Mouse (Mus musculus) thymus, postnatal 36 days (tissue): ENCODE data around the gene Ift122.
A peak's percentile ranks its signal among the peaks of the same experiment; 100 is the strongest.
"Not testable (repeated sequence)": the region's sequence is repeated elsewhere in the genome, so short reads cannot be mapped to it uniquely, and the experiment has no call there.

Source experiments
- DNase-seq, 2 experiments: peaks; one replicate each; pipeline ENCODE4 v3.0.0; 2022; ENCODE audit warnings: mixed read lengths in 2 of 2

Gene Ift122

DNA sequence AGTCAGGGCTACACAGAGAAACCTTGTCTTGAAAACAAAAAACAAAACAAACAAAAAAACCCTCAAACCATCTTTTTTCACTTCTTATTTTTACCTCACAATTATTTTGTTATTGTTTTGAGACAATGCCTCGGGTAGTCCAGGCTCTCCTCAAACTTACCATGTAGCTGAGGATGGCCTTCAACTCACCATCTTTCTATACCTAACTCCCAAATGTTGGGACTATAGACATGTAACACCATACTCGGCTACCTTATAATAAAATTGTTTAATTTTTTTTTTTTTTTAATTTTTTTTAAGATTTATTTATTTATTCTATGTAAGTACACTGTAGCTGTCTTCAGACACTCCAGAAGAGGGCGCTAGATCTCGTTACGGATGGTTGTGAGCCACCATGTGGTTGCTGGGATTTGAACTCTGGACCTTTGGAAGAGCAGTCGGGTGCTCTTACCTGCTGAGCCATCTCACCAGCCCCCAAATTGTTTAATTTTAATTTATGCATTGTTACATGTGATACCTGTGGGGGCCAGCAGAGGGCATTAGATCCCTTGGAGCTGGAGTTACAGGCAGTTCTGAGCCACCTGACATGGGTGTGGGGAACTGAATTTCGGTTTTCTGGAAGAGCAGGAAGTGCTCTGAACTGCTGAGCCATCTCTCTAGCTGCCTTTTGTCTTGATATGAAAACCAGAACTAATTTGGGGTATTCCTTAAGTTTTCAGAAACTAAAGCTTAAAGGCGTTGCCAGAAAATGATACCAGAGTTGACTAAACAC lies 6.4 kb upstream of the Ift122 start:
- peak; percentile 64 to 69 for DNase-seq

GRCm38 (mm10) chr6:115848598-115849304 lies 4.5 kb upstream of the Ift122 start:
- no peak for DNase-seq

GRCm38 (mm10) chr6:115852446-115853090 lies 702 bp upstream of the Ift122 start:
- no peak for DNase-seq

- DNase-seq, result no peak
Measured at GRCm38 (mm10) chr6:115853985-115854384, 715 bp downstream of the Ift122 start.

DNA sequence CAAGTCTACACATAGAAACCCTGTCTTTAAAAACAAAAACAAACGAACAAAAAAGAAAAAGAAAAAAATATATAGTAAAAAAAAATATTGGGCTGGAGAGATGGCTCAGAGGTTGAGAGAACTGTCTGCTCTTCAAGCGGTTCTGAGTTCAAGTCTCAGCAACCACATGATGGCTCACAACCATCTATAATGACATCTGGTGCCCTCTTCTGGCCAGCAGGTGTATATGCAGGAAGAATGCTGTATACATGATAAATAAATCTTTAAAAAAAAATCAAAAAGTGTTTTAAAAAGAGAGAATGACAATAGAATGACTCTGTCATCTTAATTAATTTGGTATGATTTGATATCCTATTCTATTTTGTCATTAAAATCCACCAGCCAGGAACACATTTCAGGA lies 1.2 kb downstream of the Ift122 start:
- DNase-seq, result no peak

DNA sequence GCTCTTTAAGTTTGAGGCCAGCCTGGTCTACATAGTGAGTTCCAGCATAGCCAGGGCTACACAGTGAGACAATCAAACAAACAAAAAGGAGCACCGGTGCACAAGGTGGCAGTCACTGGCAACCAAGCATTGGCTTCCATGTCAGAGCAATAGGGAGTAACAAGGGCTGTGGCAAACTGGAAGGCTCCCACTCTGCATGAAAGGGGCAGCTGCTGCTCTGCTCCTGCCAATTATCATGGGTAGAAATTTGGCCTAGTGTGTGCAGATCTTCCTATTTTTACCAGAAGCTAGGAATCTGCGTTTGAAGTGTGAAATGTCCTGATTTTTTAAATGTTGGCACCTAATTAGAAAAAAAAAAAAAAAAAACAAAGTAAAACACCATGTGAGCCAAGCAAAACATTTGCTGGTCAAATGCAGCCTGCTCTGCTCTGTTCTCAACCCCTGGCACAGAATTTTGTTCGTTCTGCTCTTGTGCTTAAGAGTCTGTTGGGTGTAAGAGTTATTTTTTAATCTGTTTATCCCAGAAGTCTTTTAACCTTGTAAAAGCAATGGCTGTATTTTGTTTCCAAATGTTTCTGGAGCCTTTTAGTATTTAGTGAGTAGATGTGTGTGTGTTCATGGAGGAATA lies 2.6 kb downstream of the Ift122 start:
- DNase-seq, result no peak

DNA sequence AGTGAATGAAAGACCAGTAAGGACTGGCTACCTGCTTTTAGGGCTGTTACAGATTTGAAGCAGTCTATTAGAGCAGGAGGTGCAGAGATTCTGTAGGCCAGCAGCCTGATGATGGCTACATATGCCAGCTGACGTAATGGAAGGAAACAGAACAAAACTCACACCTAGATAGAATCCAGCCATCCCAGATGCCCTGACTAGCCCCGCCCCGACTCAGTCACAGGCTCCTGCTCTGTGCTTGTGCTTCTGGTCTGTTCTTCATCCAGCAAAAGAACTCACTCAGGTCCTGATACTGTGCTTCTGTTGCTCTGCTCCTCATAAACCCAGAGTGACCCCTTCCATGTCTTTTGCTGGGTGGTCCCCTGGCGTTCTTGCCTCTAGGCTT lies 3.1 kb downstream of the Ift122 start:
- no peak for DNase-seq

- no peak for DNase-seq
Measured at GRCm38 (mm10) chr6:115859258-115859657, 6.0 kb downstream of the Ift122 start.

DNA sequence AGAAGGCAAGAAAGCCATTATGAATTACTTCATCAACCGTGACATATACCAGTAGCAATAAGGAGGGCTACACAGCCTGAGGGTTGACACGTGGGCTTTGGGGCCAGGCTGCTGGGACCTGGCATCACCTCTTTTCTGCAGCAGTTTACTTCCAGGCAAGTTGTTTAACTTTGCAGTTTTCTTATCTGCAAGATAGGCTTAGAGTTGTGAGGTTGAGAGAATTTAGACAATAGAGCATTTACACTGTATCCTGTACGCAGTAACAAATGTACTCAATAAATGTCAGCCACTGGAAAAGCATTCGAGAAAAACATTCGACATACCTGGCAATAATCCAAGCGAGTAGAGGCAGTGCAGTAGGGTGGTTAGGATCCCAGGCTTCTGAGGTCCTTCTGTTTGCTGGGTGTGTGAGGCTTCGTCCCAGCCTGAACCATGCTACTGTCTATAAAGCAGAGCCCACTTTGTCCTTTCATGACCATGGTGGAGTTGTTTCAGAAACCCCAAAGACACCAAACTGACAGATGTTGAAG lies 6.8 kb downstream of the Ift122 start:
- DNase-seq, result no peak

GRCm38 (mm10) chr6:115863340-115863841 lies 10.1 kb downstream of the Ift122 start:
- DNase-seq, result no peak

- DNase-seq, result no peak
Measured at GRCm38 (mm10) chr6:115865246-115865645, 12.0 kb downstream of the Ift122 start.

DNA sequence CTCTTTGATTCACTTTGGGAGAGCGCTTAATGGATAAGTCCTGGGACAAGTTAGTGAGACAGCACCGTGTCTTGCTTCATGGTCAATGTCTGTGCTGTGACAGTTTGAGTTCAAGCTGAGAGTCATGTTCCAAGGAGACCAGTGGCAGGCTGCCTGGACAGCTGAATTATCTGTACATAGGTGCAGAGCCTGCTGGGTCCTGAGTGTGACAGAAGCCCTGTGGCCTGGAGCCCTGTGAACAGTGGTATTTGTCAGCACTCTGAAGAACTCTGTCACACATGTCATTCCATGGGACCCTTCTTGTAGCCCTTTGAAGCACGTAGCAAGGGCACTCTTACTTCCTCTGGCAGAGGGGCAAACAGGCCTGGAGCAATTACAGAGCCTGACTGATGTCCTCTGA lies 13.9 kb downstream of the Ift122 start:
- DNase-seq, result not testable (repeated sequence)

- not testable (repeated sequence) for DNase-seq
Measured at GRCm38 (mm10) chr6:115871318-115871717, 18.0 kb downstream of the Ift122 start.

GRCm38 (mm10) chr6:115877239-115877638 lies 24.0 kb downstream of the Ift122 start:
- no peak for DNase-seq

DNA sequence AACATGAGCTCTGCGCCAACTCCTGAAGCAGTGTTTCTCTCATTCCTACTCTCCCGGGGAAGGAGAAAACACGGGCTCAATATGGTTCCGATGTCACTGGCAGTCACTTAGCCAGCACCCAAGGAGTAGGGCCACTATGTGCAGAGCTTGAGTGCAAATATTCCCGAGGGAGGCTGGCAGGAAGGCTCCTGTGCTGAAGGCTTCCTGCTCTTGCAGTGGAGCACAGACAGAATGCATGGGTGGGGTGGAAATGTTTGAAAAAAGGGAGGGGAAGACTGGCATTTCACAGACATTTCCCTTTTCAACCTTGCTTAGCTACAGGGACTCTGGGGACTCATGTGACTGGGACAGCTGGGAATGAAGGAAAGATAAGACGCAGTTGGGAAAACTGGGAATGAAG lies 25.4 kb downstream of the Ift122 start:
- DNase-seq, result no peak

- no peak for DNase-seq
Measured at GRCm38 (mm10) chr6:115879736-115880135, 26.5 kb downstream of the Ift122 start.

GRCm38 (mm10) chr6:115880751-115881150 lies 27.5 kb downstream of the Ift122 start:
- no peak for DNase-seq

DNA sequence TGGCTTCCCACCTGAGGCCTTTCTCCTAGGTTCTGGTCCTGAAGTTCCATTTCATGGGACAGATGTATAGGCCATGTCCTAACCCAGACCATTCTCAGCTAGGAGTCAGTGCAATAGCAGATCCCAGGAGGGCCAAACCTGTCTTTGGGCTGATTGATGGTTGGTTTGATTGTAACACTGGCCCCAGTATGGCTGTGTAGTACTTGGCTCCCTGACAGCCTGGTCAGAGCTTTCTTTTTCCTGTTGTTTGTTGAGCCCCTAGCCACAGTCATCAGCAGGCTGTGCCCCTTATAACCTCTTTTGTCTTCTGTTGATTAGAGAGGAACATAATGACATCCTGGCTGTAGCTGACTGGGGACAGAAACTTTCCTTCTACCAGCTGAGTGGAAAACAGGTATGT lies 30.7 kb downstream of the Ift122 start:
- DNase-seq, result no peak

GRCm38 (mm10) chr6:115886894-115887293 lies 33.6 kb downstream of the Ift122 start:
- DNase-seq, result peak; percentile 18 to 44

- peak; percentile 44 to 51 for DNase-seq
Measured at GRCm38 (mm10) chr6:115888296-115888695, 35.0 kb downstream of the Ift122 start.

GRCm38 (mm10) chr6:115890601-115891000 lies 37.3 kb downstream of the Ift122 start:
- no peak for DNase-seq

DNA sequence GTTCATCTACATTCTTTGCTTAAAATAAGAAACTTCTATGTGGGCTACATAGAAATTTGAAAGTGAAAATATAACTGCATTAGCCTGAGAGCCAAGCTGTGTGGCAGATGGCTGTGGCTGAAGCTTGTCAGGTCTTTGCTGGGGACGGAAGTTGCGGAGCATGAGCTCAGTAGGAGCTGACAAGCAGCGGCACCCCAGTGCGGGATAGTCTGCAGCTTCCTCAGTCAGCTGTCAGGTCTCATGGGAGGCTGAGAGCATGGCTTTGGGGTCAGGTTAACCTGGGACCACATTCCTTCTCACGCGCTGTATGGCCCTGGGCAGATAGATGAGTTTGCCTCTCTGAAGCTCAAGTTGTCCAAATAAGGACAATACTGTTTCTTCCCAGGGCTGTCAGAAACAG lies 37.8 kb downstream of the Ift122 start:
- no peak for DNase-seq

GRCm38 (mm10) chr6:115891497-115892061 lies 38.3 kb downstream of the Ift122 start:
- no peak for DNase-seq
